Mouse (Mus musculus): ENCODE measurements around the gene Ephb1.

Ephb1 gene

DNA sequence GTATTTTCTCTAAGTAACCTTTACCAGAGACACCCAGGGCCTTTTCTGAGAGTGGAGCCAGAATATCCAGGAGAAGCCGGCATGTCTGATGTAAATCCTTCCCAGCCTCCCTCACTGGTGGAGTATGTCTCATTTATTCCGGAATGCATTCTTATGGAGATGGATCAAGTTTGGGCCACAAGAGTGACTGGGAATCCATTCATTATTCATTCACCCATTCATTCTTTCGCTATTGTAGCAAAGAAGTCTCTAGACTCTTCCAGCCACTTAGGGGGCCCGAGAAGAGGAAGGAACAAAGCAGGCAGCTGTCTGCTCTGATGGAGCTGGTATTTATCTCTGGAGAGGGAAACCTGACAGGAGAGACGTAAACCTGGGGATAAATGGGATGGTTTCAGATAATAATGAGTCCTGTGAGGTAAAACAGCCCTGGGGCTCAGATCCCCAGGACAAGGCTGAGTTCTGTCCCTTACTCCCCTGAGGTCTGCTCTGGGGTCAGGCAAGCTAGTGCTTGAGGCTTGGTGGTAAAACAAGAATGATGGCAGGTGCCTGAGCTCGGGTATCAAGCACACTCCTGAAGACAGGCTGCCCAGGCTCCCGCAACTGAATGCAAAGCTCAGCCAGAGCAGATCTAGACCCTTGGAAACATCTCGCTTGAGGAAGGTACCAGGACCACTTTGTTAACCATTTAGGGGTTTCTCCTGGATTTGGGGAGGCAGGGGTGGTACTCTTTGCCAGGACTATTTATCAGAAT lies 309.2 kb downstream of the Ephb1 start:
- in situ Hi-C loops (cut with MboI; ENCODE audit: low pct_unique_long_range_greater_than_20kb in 1 of 2, low sequenced_read_pairs in 2 of 2, unreplicated experiment in 1 of 2) = no loop called here

DNA sequence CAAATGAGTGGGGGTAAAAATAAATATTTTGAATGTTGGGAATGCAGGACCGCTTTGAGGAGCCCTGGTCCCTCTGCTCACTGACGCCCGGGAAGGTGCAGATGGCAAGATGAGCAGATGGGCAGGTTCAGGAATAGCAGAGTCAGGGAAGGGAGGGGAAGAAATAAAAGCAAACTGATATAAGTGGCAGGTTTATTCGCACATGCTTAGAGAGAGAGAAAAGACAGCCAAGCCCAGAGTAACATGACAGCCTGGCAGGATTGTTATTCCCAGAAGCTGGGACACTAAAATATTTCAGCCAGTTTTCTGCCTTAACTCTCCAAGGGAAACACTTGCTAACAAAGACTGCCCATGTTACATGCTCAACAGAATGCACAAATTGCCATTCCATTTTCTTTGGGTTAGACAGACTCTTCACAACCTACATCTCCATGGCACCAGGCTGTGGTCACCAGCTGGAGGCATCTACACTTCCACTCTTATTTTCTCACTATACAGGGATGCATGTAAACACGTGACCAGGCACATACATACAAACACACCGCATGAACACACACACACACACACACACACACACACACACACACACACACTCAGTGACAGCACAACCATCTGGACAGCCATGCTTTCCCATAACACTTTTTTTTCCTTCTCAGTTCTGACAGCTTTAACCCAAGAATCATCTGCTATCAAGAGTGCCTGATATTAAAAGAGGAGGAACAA lies 315.3 kb downstream of the Ephb1 start:
- in situ Hi-C loops (cut with MboI; ENCODE audit: low pct_unique_long_range_greater_than_20kb in 1 of 2, low sequenced_read_pairs in 2 of 2, unreplicated experiment in 1 of 2) = no loop called here

- in situ Hi-C loops (cut with MboI; ENCODE audit: low pct_unique_long_range_greater_than_20kb in 1 of 2, low sequenced_read_pairs in 2 of 2, unreplicated experiment in 1 of 2) = no loop called here
These were observed 318.4 kb downstream of the Ephb1 start for GRCm38 (mm10) chr9:102036132-102036531.

- in situ Hi-C loops (cut with MboI; ENCODE audit: low pct_unique_long_range_greater_than_20kb in 1 of 2, low sequenced_read_pairs in 2 of 2, unreplicated experiment in 1 of 2) = no loop called here
These were observed 321.3 kb downstream of the Ephb1 start for GRCm38 (mm10) chr9:102033231-102033630.

- in situ Hi-C loops (cut with MboI; ENCODE audit: low pct_unique_long_range_greater_than_20kb in 1 of 2, low sequenced_read_pairs in 2 of 2, unreplicated experiment in 1 of 2) = no loop called here
These were observed 322.1 kb downstream of the Ephb1 start for GRCm38 (mm10) chr9:102032376-102032775.

GRCm38 (mm10) chr9:102029661-102030060 lies 324.8 kb downstream of the Ephb1 start:
- in situ Hi-C loops (cut with MboI; ENCODE audit: low pct_unique_long_range_greater_than_20kb in 1 of 2, low sequenced_read_pairs in 2 of 2, unreplicated experiment in 1 of 2) = no loop called here

DNA sequence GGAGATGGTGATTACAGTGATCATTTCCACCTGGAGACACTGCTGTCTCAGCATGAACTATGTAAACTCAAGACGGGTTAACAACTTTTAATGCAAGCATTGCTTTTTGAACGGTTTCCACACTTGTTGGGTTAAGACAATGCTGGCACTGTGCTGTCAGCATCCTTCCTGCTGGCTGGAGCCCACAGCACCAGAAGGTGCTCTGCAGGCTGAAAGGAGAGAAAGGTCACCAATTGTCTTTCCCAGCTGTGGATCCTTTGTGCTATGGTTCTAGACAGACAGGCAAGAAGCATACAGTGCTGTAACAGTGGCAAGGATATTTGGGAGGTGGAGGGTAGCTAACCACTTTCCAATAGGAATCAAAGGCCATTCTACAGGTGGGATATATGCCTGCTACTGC lies 328.4 kb downstream of the Ephb1 start:
- in situ Hi-C loops (cut with MboI; ENCODE audit: low pct_unique_long_range_greater_than_20kb in 1 of 2, low sequenced_read_pairs in 2 of 2, unreplicated experiment in 1 of 2) = no loop called here

DNA sequence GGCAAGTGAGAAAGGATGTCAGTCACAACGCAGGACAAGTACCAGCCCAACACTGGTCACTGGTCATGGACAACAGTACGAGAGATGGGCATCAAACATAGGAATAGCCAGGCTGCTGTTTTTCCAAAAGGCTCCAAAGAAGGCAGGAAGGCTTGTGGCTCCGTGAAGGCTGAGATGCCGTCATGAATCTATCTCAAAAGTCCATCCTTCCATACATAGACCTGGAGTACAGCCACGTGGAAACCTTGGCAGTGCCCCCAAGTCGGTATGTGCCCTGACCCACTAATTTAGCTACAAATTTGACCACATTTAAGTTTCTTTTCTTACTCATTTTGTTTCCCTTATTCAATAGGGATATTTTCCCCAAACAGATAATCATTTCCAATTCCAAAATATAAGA lies 329.4 kb downstream of the Ephb1 start:
- in situ Hi-C loops (cut with MboI; ENCODE audit: low pct_unique_long_range_greater_than_20kb in 1 of 2, low sequenced_read_pairs in 2 of 2, unreplicated experiment in 1 of 2) = no loop called here

DNA sequence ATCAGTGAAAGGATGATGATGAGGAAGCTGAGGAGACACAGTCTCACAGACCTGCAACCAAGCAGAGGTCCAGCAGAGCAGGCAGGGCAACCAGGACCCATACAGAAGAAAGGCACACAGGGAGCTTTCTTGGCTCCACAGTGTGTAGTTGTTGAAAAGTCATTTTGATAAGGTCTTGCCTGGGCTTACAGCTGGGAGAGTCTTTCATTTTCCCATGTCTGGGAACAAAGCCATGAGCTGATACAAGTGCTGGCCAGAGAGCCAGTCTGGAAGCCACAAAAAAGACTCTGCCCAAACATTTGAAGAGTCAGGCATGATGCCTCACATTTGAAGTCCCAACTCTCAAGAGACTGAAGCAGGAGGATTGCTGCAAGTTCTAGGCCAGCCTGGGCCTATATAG lies 339.0 kb downstream of the Ephb1 start:
- in situ Hi-C loops (cut with MboI; ENCODE audit: low pct_unique_long_range_greater_than_20kb in 1 of 2, low sequenced_read_pairs in 2 of 2, unreplicated experiment in 1 of 2) = no loop called here

GRCm38 (mm10) chr9:102007706-102008105 lies 346.8 kb downstream of the Ephb1 start:
- in situ Hi-C loops (cut with MboI; ENCODE audit: low pct_unique_long_range_greater_than_20kb in 1 of 2, low sequenced_read_pairs in 2 of 2, unreplicated experiment in 1 of 2) = no loop called here

DNA sequence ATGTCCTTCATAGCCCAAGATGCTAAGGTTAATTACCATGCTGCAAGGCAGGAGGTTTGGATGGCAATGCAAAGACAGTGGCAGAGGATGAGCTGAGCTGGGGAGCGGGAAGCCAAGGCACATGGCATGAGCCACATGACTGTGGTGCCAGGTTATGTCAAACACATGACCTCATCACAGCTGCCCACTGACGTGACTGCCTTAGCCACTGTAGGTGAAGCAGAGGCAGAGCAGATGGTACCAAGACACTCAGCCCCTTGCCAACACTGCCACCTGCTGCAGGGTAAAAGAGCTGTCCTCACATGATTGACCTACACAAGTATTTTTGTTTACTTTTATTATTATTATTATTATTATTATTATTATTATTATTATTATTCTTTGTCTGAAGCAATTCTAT lies 348.0 kb downstream of the Ephb1 start:
- in situ Hi-C loops (cut with MboI; ENCODE audit: low pct_unique_long_range_greater_than_20kb in 1 of 2, low sequenced_read_pairs in 2 of 2, unreplicated experiment in 1 of 2) = no loop called here

- in situ Hi-C loops (cut with MboI; ENCODE audit: low pct_unique_long_range_greater_than_20kb in 1 of 2, low sequenced_read_pairs in 2 of 2, unreplicated experiment in 1 of 2) = no loop called here
These were observed 351.6 kb downstream of the Ephb1 start for GRCm38 (mm10) chr9:102002920-102003319.

GRCm38 (mm10) chr9:102002186-102002585 lies 352.3 kb downstream of the Ephb1 start:
- in situ Hi-C loops (cut with MboI; ENCODE audit: low pct_unique_long_range_greater_than_20kb in 1 of 2, low sequenced_read_pairs in 2 of 2, unreplicated experiment in 1 of 2) = no loop called here

GRCm38 (mm10) chr9:102001633-102002165 lies 352.8 kb downstream of the Ephb1 start:
- in situ Hi-C loops (cut with MboI; ENCODE audit: low pct_unique_long_range_greater_than_20kb in 1 of 2, low sequenced_read_pairs in 2 of 2, unreplicated experiment in 1 of 2) = no loop called here

GRCm38 (mm10) chr9:101999690-102000089 lies 354.8 kb downstream of the Ephb1 start:
- in situ Hi-C loops (cut with MboI; ENCODE audit: low pct_unique_long_range_greater_than_20kb in 1 of 2, low sequenced_read_pairs in 2 of 2, unreplicated experiment in 1 of 2) = no loop called here

GRCm38 (mm10) chr9:101996771-101997500 lies 357.6 kb downstream of the Ephb1 start:
- in situ Hi-C loops (cut with MboI; ENCODE audit: low pct_unique_long_range_greater_than_20kb in 1 of 2, low sequenced_read_pairs in 2 of 2, unreplicated experiment in 1 of 2) = no loop called here

GRCm38 (mm10) chr9:101996183-101996582 lies 358.3 kb downstream of the Ephb1 start:
- in situ Hi-C loops (cut with MboI; ENCODE audit: low pct_unique_long_range_greater_than_20kb in 1 of 2, low sequenced_read_pairs in 2 of 2, unreplicated experiment in 1 of 2) = no loop called here

DNA sequence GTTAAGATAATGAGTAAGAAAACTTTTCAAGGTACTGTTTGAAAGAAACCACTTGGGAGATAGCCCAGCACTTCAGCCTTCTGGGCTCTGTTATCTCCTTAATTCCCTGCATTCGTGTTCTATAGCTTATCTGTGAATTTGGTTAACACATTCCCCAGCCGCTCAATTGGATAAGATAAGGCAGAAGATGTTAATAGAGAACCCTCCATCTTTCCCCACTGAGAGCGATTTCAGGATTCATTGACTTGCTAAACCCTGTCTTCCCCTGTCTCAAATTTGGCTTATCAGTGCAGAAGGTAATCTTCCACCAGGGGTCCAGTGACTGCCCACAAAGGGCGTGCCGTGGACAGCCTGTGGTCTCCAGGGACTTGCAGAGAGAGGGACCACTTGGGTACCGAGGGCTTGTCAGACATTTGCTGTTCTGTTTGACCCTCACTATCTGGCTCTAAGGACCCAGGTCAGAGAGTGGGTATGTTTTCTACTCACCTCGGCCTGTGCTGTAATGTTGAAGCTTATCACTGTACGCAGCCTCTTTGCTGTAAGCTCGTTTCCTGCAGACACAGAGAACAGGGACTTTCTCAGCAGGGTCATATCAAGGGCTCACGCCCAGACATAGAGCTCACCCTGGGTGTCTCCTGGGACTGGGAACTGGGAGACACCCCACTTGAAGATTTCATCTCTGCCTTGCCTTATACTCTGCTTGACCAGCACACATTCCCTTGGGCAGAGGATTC lies 358.9 kb downstream of the Ephb1 start:
- in situ Hi-C loops (cut with MboI; ENCODE audit: low pct_unique_long_range_greater_than_20kb in 1 of 2, low sequenced_read_pairs in 2 of 2, unreplicated experiment in 1 of 2) = no loop called here

GRCm38 (mm10) chr9:101994086-101994485 lies 360.4 kb downstream of the Ephb1 start:
- in situ Hi-C loops (cut with MboI; ENCODE audit: low pct_unique_long_range_greater_than_20kb in 1 of 2, low sequenced_read_pairs in 2 of 2, unreplicated experiment in 1 of 2) = no loop called here
